Mouse (Mus musculus): Measurements from ENCODE around the gene Hist1h4b. TPM values are rescaled to one million over a fixed set of nuclear protein-coding genes. Genes with fewer than 3 reads are reported as not detected.

Hist1h4b gene
- polyA plus RNA-seq (2015; fragmentation: Illumina TruSeq; extraction: RNeasy Lipid Tissue Mini Kit (QIAGEN cat#74804); ENCODE audit: low read depth, low replicate concordance) = not detected

DNA sequence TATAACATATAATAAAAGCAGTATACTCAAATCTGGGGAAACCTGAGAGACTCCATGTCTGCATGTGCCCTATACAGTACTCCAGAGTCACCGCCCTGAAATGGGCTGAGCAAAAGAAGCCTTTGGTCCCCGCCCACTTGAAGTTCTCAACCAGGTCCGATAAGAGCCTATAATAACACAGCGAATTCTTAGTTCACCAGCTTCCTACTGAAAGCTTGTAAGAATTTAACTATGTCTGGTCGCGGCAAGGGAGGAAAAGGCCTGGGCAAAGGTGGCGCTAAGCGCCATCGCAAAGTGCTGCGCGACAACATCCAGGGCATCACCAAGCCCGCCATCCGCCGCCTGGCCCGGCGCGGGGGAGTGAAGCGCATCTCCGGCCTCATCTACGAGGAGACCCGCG is at the start of gene Hist1h4b:
Hist1h4b (plus strand) TSS at position 224 of the 400 bp plus-strand sequence.

DNA sequence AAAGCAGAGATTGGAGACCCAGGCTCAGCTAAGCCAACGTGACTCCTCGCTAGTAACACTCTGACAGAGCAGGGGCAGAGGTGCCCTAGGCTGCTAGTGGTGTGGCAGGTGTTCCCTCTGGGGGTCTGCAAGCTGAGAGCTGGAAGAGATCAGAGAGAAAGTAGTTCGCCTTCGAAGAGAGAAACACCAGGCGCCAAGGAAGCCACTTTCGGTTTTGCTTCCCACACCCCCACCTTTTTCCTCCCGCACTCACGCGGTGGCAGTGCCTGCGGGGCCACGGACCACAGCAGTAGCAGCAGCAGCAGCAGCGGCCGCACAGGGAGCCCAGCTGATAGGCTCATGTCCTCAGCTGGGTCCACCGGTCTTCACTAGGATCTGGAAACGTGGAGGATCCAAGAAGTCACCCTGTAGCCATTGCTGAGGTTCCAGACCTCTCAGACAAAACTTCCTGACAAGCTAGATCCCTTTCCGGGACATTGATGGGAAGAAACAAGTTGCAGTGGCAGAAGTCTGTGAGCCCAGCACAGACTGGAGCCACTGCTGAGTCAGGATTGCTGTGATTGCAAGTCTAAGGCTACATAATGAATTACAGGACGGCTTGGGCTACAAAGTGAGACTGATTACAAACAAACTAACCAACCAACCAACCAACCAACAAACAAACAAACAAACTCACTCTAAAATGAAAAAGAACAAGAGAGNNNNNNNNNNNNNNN is 46.3 kb upstream of the Hist1h4b start, which contains the start of gene Hfe:
Hfe (minus strand) TSS at position 481 of the 716 bp plus-strand sequence.

DNA sequence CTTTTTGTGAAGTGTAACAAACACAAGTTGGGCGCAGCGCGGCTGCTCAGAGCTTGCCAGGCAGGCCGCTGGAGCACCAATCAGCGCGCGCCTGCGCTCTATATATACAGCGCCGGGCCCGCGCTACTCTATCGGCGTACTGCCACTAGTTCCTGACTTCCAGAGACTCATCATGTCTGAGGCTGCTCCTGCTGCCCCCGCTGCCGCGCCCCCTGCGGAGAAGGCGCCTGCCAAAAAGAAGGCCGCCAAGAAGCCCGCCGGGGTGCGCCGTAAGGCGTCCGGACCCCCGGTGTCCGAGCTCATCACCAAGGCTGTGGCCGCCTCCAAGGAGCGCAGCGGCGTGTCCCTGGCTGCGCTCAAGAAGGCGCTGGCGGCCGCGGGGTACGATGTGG is 18.1 kb upstream of the Hist1h4b start, which contains the start of gene Hist1h1c:
Hist1h1c (plus strand) TSS at position 132 of the 392 bp plus-strand sequence.

DNA sequence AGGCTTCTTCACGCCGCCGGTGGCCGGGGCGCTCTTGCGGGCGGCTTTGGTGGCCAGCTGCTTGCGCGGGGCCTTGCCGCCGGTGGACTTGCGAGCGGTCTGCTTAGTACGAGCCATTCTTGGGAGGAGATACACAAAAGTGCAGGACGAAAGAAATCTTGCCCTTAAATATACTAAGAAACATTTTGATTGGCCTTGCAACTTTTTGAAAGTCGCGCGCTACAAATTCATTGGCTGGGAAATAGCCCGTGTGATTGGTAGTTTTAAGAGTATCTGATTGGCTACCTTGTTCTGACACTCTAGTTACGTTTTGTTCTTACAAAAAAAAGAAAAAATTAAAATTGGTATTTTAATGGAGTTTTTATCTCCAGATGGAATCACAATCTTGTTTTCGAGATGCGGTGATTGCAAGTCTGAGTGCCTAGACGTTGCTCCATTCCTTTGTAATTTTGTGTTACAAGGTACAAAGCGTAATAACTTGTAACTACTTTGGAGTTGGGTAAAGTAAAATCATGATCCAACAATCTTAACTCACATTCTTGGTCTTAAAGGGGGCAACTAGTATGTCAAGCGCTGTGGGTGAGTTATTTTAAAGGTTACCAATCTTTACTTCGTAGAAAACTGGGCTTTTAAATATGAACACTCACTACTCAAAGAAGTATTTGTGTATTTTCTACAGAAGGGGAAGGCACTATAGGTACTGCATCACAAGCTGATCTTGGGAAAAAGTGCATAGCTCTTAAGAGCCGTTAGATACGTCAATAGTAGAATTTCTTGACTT is 11.2 kb upstream of the Hist1h4b start, which contains the start of gene Hist1h3c:
Hist1h3c (minus strand) TSS at position 222 of the 781 bp plus-strand sequence.

DNA sequence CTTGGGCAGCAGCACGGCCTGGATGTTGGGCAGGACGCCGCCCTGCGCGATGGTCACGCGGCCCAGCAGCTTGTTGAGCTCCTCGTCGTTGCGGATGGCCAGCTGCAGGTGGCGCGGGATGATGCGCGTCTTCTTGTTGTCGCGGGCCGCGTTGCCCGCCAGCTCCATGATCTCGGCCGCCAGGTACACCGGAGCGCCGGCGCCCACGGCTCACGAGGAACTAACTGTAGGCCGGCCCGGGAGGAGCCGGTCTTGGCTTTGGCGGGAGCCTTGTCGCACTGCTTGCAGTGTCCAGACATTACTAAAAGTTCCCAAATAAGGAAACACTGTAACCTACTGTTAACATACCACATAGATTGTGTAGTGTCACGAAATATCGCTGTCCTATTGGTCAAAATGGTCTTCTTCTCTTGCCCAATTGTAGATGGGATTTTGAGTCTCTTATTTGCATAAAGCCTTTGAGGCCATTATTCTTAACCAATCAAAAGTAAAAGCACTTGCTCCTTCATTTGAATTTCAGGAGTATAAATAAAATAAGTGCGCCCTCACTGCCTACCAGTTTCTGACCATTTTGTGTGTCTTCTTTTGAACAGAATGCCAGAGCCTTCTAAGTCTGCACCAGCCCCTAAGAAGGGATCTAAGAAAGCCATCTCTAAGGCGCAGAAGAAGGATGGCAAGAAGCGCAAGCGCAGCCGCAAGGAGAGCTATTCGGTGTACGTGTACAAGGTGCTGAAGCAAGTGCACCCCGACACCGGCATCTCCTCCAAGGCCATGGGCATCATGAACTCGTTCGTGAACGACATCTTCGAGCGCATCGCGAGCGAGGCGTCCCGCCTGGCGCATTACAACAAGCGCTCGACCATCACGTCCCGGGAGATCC is 10.4 kb upstream of the Hist1h4b start, which contains the start of gene Hist1h2bb:
Hist1h2bb (plus strand) TSS at position 534 of the 880 bp plus-strand sequence.

DNA sequence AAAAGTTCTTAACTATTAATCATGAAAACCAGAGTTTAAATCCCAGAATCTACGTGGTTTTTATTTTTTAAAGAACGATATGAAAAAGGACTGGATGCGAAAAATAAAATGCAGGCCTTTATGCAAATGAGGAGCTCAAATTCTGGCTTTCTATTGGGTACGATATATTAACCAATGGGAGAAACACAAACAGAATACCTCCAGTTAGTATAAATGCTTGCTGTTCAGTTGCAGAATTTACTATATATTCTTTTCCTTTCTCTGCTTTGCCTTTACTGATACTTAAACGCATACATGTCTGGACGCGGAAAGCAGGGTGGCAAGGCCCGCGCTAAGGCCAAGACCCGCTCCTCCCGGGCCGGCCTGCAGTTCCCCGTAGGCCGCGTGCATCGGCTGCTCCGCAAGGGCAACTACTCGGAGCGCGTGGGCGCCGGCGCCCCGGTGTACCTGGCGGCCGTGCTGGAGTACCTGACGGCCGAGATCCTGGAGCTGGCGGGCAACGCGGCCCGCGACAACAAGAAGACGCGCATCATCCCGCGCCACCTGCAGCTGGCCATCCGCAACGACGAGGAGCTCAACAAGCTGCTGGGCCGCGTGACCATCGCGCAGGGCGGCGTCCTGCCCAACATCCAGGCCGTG is 5.9 kb upstream of the Hist1h4b start, which contains the start of gene Hist1h2ab:
Hist1h2ab (plus strand) TSS at position 288 of the 639 bp plus-strand sequence.

DNA sequence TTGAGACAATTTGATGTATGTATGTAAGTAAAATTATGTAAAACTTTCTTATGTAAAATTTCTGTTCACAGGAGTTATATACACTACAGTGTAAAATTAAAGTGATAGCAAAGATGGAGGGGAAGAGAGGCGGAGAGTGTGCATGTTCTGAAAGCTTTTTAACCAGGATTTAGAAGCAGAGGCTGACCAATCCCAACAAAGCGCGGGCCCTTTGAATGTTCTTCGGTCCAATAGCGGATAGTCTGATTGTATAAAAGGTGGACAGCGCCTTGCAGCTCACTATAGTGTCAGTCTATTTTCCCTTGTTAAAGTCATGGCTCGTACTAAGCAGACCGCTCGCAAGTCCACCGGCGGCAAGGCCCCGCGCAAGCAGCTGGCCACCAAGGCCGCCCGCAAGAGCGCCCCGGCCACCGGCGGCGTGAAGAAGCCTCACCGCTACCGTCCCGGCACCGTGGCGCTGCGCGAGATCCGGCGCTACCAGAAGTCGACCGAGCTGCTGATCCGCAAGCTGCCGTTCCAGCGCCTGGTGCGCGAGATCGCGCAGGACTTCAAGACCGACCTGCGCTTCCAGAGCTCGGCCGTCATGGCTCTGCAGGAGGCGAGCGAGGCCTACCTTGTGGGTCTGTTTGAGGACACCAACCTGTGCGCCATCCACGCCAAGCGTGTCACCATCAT is 4.6 kb upstream of the Hist1h4b start, which contains the start of gene Hist1h3b:
Hist1h3b (plus strand) TSS at position 201 of the 675 bp plus-strand sequence.

DNA sequence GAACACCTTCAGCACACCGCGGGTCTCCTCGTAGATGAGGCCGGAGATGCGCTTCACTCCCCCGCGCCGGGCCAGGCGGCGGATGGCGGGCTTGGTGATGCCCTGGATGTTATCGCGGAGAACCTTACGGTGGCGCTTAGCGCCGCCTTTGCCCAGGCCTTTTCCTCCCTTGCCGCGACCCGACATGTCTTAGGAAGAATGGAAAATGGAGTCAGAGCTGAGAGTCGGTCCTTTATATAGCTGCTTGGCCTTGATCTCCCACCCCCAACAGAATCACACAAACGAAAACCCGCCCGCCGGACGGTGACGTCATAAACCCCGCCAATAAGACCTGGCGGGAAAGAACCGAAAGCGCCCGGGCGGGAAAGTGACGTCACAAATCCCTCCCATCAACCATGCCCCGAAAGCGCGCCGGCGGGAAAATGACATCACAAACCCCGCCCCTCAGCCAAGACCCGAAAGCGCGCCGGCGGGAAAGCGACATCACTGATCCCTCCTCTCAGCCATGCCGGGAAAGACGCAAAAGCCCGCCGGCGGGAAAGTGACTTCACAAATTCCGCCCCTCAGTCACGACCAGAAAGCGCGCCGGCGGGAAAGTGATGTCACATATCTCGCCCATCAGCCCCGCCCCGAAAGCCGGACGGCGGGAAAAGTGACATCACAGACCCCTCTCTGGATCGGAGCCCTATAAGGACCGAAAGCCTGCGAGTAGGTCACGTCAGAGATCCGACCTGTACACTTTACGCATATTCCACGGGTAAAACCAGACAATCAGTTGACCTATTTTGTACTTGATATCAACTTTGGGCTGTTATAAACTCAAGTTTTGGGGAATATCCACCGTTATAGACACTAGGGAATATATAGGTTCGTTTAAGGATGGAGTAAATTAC is 4.4 kb downstream of the Hist1h4b start, which contains the start of gene Hist1h4a:
Hist1h4a (minus strand) TSS at position 259 of the 893 bp plus-strand sequence.

DNA sequence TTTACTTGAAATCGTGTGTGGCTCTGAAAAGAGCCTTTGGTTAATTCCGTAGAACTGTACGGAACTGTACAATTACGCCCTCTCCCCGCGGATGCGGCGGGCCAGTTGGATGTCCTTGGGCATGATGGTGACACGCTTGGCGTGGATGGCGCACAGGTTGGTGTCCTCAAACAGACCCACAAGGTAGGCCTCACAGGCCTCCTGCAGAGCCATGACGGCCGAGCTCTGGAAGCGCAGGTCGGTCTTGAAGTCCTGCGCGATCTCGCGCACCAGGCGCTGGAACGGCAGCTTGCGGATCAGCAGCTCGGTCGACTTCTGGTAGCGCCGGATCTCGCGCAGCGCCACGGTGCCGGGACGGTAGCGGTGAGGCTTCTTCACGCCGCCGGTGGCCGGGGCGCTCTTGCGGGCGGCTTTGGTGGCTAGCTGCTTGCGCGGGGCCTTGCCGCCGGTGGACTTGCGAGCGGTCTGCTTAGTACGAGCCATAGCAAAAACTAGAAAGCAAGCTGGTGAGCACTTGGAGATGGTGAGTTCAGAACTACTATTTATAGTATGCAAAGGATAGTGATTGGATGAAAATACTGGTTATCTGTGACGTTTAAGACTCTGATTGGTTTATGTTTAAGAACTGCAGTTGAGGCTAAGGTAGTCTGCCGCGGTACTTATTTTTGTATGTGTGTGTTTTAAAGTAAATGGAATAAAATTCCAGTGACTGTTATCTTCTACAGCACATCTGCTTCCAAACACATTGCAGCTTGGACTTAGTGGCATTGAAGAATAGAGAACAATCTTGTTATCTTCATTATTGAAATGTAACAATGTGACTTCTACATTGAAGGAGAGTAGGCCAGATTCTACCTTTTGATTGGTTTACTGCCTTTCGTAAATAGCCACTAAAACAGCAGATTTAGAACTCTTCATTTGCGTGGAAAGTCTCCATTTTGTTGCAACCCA is 5.3 kb downstream of the Hist1h4b start, which contains the start of gene Hist1h3a:
Hist1h3a (minus strand) TSS at position 516 of the 951 bp plus-strand sequence.

DNA sequence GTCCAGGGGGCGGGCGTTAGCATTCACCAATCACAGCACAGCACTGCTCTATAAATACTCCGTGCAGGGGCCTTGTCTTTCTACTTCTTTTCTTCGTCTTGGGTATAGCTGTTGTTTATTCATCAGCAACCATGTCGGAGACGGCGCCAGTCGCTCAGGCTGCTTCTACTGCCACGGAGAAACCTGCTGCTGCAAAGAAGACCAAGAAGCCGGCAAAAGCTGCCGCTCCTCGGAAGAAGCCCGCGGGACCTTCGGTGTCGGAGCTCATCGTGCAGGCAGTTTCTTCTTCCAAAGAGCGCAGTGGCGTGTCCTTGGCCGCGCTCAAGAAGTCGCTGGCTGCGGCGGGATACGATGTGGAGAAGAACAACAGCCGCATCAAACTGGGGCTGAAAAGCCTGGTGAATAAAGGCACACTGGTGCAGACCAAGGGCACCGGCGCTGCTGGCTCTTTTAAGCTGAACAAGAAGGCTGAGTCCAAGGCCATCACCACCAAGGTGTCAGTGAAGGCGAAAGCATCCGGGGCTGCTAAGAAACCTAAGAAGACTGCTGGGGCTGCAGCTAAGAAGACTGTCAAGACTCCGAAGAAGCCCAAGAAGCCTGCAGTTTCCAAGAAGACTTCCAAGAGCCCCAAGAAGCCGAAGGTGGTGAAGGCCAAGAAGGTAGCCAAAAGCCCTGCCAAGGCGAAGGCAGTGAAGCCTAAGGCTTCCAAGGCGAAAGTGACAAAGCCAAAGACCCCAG is 6.9 kb downstream of the Hist1h4b start, which contains the start of gene Hist1h1a:
Hist1h1a (plus strand) TSS at position 81 of the 738 bp plus-strand sequence.

DNA sequence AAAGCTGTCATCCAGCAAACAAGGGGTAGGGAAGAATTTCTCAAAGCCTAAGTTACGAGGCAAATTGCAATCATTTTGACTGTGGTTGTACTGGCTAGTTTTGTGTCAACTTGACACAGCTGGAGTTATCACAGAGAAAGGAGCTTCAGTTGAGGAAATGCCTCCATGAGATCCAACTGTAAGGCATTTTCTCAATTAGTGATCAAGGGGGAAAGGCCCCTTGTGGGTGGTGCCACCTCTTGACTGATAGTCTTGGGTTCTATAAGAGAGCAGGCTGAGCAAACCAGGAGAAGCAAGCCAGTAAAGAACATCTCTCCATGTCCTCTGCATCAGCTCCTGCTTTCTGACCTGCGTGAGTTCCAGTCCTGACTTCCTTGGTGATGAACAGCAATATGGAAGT is 12.8 kb downstream of the Hist1h4b start, which contains the start of gene Trim38:
Trim38 (plus strand) TSS at position 301 of the 400 bp plus-strand sequence.

DNA sequence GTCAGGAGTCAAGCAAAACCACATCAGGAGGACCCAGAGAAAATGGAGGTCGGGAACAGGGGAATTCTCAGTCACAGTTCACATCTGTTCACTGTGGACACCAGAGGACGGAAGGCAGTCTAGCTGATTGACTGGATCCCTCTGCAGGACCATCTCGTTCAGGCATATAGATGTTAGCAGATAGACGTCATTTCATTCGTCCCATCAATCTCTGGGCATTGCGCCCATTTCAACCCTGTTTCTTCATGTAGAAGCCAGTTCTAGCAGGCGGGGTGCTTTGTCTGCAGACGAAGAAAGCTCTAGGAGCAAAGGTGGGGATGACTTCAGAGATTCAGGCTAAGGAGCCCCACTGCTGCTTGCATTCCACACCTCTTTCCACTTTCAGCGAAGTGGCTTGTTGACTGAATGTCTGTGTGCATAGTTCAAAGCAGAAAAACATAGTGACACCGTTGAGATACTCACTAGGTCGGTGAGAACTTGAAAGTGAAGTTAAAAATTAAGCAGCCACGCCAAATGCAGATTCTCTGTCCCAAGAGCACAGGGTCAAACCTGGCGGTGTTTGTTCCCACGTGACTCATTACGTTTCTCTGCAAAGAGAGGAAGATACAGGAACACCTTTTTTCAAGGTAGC is 49.7 kb downstream of the Hist1h4b start, which contains the start of gene Slc17a2:
Slc17a2 (plus strand) TSS at position 572 of the 631 bp plus-strand sequence.

Other genes starting within 250 kb of the Hist1h4b start
- gene Hist1h4h, start 226.0 kb upstream of the Hist1h4b start, polyA plus RNA-seq (2015; fragmentation: Illumina TruSeq; extraction: RNeasy Lipid Tissue Mini Kit (QIAGEN cat#74804); ENCODE audit: low read depth, low replicate concordance) = 5.4 TPM
- gene Hist1h2af, start 223.1 kb upstream of the Hist1h4b start, polyA plus RNA-seq (2015; fragmentation: Illumina TruSeq; extraction: RNeasy Lipid Tissue Mini Kit (QIAGEN cat#74804); ENCODE audit: low read depth, low replicate concordance) = not detected
- gene Hist1h3g, start 221.6 kb upstream of the Hist1h4b start, polyA plus RNA-seq (2015; fragmentation: Illumina TruSeq; extraction: RNeasy Lipid Tissue Mini Kit (QIAGEN cat#74804); ENCODE audit: low read depth, low replicate concordance) = not detected
- gene Hist1h2bh, start 213.6 kb upstream of the Hist1h4b start, polyA plus RNA-seq (2015; fragmentation: Illumina TruSeq; extraction: RNeasy Lipid Tissue Mini Kit (QIAGEN cat#74804); ENCODE audit: low read depth, low replicate concordance) = 0.37 TPM
- not detected for gene Hist1h3f, start 213.0 kb upstream of the Hist1h4b start, polyA plus RNA-seq (2015; fragmentation: Illumina TruSeq; extraction: RNeasy Lipid Tissue Mini Kit (QIAGEN cat#74804); ENCODE audit: low read depth, low replicate concordance)
- gene Hist1h4f, start 205.4 kb upstream of the Hist1h4b start, polyA plus RNA-seq (2015; fragmentation: Illumina TruSeq; extraction: RNeasy Lipid Tissue Mini Kit (QIAGEN cat#74804); ENCODE audit: low read depth, low replicate concordance) = not detected
- gene Hist1h1d, start 203.8 kb upstream of the Hist1h4b start, polyA plus RNA-seq (2015; fragmentation: Illumina TruSeq; extraction: RNeasy Lipid Tissue Mini Kit (QIAGEN cat#74804); ENCODE audit: low read depth, low replicate concordance) = 0.06 TPM
- gene Hist1h3e, start 194.6 kb upstream of the Hist1h4b start, polyA plus RNA-seq (2015; fragmentation: Illumina TruSeq; extraction: RNeasy Lipid Tissue Mini Kit (QIAGEN cat#74804); ENCODE audit: low read depth, low replicate concordance) = not detected
- gene Hist1h2ae, start 185.8 kb upstream of the Hist1h4b start, polyA plus RNA-seq (2015; fragmentation: Illumina TruSeq; extraction: RNeasy Lipid Tissue Mini Kit (QIAGEN cat#74804); ENCODE audit: low read depth, low replicate concordance) = not detected
- gene Hist1h2bg, start 185.6 kb upstream of the Hist1h4b start, polyA plus RNA-seq (2015; fragmentation: Illumina TruSeq; extraction: RNeasy Lipid Tissue Mini Kit (QIAGEN cat#74804); ENCODE audit: low read depth, low replicate concordance) = 3.5 TPM
- gene Hist1h2bf, start 182.8 kb upstream of the Hist1h4b start, polyA plus RNA-seq (2015; fragmentation: Illumina TruSeq; extraction: RNeasy Lipid Tissue Mini Kit (QIAGEN cat#74804); ENCODE audit: low read depth, low replicate concordance) = not detected
- gene Hist1h2ad, start 182.6 kb upstream of the Hist1h4b start, polyA plus RNA-seq (2015; fragmentation: Illumina TruSeq; extraction: RNeasy Lipid Tissue Mini Kit (QIAGEN cat#74804); ENCODE audit: low read depth, low replicate concordance) = not detected
- 0.76 TPM for gene Hist1h3d, start 181.2 kb upstream of the Hist1h4b start, polyA plus RNA-seq (2015; fragmentation: Illumina TruSeq; extraction: RNeasy Lipid Tissue Mini Kit (QIAGEN cat#74804); ENCODE audit: low read depth, low replicate concordance)
- gene Hist1h4d, start 175.4 kb upstream of the Hist1h4b start, polyA plus RNA-seq (2015; fragmentation: Illumina TruSeq; extraction: RNeasy Lipid Tissue Mini Kit (QIAGEN cat#74804); ENCODE audit: low read depth, low replicate concordance) = not detected
- 6.4 TPM for gene Hist1h2be, start 135.9 kb upstream of the Hist1h4b start, polyA plus RNA-seq (2015; fragmentation: Illumina TruSeq; extraction: RNeasy Lipid Tissue Mini Kit (QIAGEN cat#74804); ENCODE audit: low read depth, low replicate concordance)
- 3.1 TPM for gene Hist1h1e, start 134.5 kb upstream of the Hist1h4b start, polyA plus RNA-seq (2015; fragmentation: Illumina TruSeq; extraction: RNeasy Lipid Tissue Mini Kit (QIAGEN cat#74804); ENCODE audit: low read depth, low replicate concordance)
- gene Hist1h2ac, start 73.1 kb upstream of the Hist1h4b start, polyA plus RNA-seq (2015; fragmentation: Illumina TruSeq; extraction: RNeasy Lipid Tissue Mini Kit (QIAGEN cat#74804); ENCODE audit: low read depth, low replicate concordance) = 2.0 TPM
- 79.4 TPM for gene Hist1h2bc, start 72.8 kb upstream of the Hist1h4b start, polyA plus RNA-seq (2015; fragmentation: Illumina TruSeq; extraction: RNeasy Lipid Tissue Mini Kit (QIAGEN cat#74804); ENCODE audit: low read depth, low replicate concordance)
- not detected for gene Hist1h1t, start 61.2 kb upstream of the Hist1h4b start, polyA plus RNA-seq (2015; fragmentation: Illumina TruSeq; extraction: RNeasy Lipid Tissue Mini Kit (QIAGEN cat#74804); ENCODE audit: low read depth, low replicate concordance)
- gene Hist1h4c, start 58.6 kb upstream of the Hist1h4b start, polyA plus RNA-seq (2015; fragmentation: Illumina TruSeq; extraction: RNeasy Lipid Tissue Mini Kit (QIAGEN cat#74804); ENCODE audit: low read depth, low replicate concordance) = 1.3 TPM
- 4.4 TPM for gene Hfe, start 46.2 kb upstream of the Hist1h4b start, polyA plus RNA-seq (2015; fragmentation: Illumina TruSeq; extraction: RNeasy Lipid Tissue Mini Kit (QIAGEN cat#74804); ENCODE audit: low read depth, low replicate concordance)
- 35.3 TPM for gene Hist1h1c, start 18.2 kb upstream of the Hist1h4b start, polyA plus RNA-seq (2015; fragmentation: Illumina TruSeq; extraction: RNeasy Lipid Tissue Mini Kit (QIAGEN cat#74804); ENCODE audit: low read depth, low replicate concordance)
- gene Hist1h3c, start 11.4 kb upstream of the Hist1h4b start, polyA plus RNA-seq (2015; fragmentation: Illumina TruSeq; extraction: RNeasy Lipid Tissue Mini Kit (QIAGEN cat#74804); ENCODE audit: low read depth, low replicate concordance) = not detected
- gene Hist1h2bb, start 10.3 kb upstream of the Hist1h4b start, polyA plus RNA-seq (2015; fragmentation: Illumina TruSeq; extraction: RNeasy Lipid Tissue Mini Kit (QIAGEN cat#74804); ENCODE audit: low read depth, low replicate concordance) = not detected
- gene Hist1h2ab, start 5.9 kb upstream of the Hist1h4b start, polyA plus RNA-seq (2015; fragmentation: Illumina TruSeq; extraction: RNeasy Lipid Tissue Mini Kit (QIAGEN cat#74804); ENCODE audit: low read depth, low replicate concordance) = not detected
- not detected for gene Hist1h3b, start 4.7 kb upstream of the Hist1h4b start, polyA plus RNA-seq (2015; fragmentation: Illumina TruSeq; extraction: RNeasy Lipid Tissue Mini Kit (QIAGEN cat#74804); ENCODE audit: low read depth, low replicate concordance)
- not detected for gene Hist1h4a, start 4.2 kb downstream of the Hist1h4b start, polyA plus RNA-seq (2015; fragmentation: Illumina TruSeq; extraction: RNeasy Lipid Tissue Mini Kit (QIAGEN cat#74804); ENCODE audit: low read depth, low replicate concordance)
- not detected for gene Hist1h3a, start 5.4 kb downstream of the Hist1h4b start, polyA plus RNA-seq (2015; fragmentation: Illumina TruSeq; extraction: RNeasy Lipid Tissue Mini Kit (QIAGEN cat#74804); ENCODE audit: low read depth, low replicate concordance)
- not detected for gene Hist1h1a, start 6.7 kb downstream of the Hist1h4b start, polyA plus RNA-seq (2015; fragmentation: Illumina TruSeq; extraction: RNeasy Lipid Tissue Mini Kit (QIAGEN cat#74804); ENCODE audit: low read depth, low replicate concordance)
- not detected for gene Trim38, start 12.9 kb downstream of the Hist1h4b start, polyA plus RNA-seq (2015; fragmentation: Illumina TruSeq; extraction: RNeasy Lipid Tissue Mini Kit (QIAGEN cat#74804); ENCODE audit: low read depth, low replicate concordance)
- not detected for gene Slc17a2, start 50.0 kb downstream of the Hist1h4b start, polyA plus RNA-seq (2015; fragmentation: Illumina TruSeq; extraction: RNeasy Lipid Tissue Mini Kit (QIAGEN cat#74804); ENCODE audit: low read depth, low replicate concordance)
- not detected for gene Slc17a3, start 82.4 kb downstream of the Hist1h4b start, polyA plus RNA-seq (2015; fragmentation: Illumina TruSeq; extraction: RNeasy Lipid Tissue Mini Kit (QIAGEN cat#74804); ENCODE audit: low read depth, low replicate concordance)
- not detected for gene Slc17a1, start 110.7 kb downstream of the Hist1h4b start, polyA plus RNA-seq (2015; fragmentation: Illumina TruSeq; extraction: RNeasy Lipid Tissue Mini Kit (QIAGEN cat#74804); ENCODE audit: low read depth, low replicate concordance)
- not detected for gene Slc17a4, start 158.0 kb downstream of the Hist1h4b start, polyA plus RNA-seq (2015; fragmentation: Illumina TruSeq; extraction: RNeasy Lipid Tissue Mini Kit (QIAGEN cat#74804); ENCODE audit: low read depth, low replicate concordance)
- gene Hist1h2ba, start 177.1 kb downstream of the Hist1h4b start, polyA plus RNA-seq (2015; fragmentation: Illumina TruSeq; extraction: RNeasy Lipid Tissue Mini Kit (QIAGEN cat#74804); ENCODE audit: low read depth, low replicate concordance) = not detected
- not detected for gene Hist1h2aa, start 177.4 kb downstream of the Hist1h4b start, polyA plus RNA-seq (2015; fragmentation: Illumina TruSeq; extraction: RNeasy Lipid Tissue Mini Kit (QIAGEN cat#74804); ENCODE audit: low read depth, low replicate concordance)
- 0.43 TPM for gene Scgn, start 234.2 kb downstream of the Hist1h4b start, polyA plus RNA-seq (2015; fragmentation: Illumina TruSeq; extraction: RNeasy Lipid Tissue Mini Kit (QIAGEN cat#74804); ENCODE audit: low read depth, low replicate concordance)